Mouse (Mus musculus): Measurements from ENCODE around the gene Slc15a2.

Gene Slc15a2

DNA sequence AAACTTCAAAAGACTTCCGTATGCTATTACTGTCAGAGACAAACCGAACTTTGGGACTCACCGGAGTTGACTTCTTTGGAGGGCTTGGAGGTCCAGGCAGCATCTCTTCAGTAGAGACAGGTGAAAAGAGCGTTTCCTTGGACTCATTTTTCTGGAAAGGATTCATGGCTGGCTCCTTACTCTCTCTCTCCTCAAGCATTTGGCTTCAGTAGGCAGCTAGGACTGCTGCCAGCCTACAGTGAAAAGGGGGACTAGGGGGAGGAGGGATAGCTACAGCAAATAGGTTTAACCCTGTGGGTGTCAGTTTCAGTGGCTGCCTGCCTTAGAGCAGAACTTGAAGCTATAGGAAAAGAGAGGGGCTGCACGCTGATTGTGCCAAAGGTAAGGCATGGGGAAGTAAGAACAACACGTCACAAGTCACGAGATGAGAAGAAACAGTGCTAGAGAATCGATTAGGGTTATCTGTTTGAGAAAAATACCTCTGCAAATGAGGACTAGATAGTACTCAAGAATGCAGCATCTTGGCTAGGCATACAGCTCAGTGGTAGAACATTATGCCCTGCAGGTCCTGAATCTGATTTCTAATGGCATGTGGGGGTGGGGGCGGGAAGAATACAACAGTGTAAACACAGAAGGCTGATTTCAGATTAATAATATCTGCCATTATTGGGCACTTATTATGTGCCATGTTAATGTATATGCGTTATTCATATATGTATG, at the start of gene Slc15a2:
Slc15a2 (minus strand) TSS at position 369 of the 720 bp plus-strand sequence.
- no peak for DNase-seq

DNA sequence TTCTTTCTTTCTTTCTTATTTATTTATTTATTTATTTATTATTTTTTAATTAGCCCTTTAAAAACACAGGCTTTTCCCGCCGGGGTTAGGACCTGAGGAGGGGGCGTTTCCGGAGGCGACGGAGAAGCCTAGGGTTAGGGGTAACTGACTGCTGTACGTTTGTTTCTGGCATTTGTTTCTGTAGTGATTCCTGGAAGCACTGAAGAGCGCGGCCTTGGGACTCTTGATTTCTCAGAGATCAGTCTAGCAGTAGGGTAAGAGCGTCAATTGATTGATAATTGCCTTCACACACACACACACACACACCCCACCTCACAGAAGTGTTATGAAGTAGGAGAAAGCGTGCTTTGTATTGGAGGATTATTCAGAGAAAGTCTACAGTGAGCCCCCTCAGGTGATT, 44.1 kb upstream of the Slc15a2 start:
- DNase-seq = no peak

- DNase-seq = peak; percentile 91
Measured at GRCm38 (mm10) chr16:36828054-36828786, 43.5 kb upstream of the Slc15a2 start, which contains the start of gene Iqcb1. Iqcb1 (plus strand) TSS chr16:36828385.

DNA sequence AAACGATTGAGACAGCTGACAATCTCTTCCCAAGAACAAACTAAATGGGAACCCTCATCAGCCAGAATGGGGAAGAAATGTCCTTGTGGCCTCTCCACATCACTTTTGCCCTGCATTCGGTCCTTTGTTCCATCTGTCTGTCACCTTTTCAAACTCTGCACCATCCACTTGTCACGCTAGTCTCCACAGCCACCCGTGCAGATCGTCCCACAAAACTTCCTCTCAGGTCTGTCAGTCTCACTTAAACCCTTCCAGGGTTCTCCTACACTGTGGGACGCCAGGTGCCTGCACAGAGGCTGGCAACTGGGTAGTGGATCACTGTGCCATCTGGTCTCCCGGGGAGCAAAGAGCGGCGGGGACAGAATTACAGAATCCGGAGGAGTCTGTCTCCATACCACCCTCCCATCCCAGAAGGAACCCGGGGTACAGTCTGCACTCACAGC, 42.9 kb upstream of the Slc15a2 start:
- DNase-seq = no peak

- peak; percentile 66 for DNase-seq
Measured at GRCm38 (mm10) chr16:36821474-36821873, 36.7 kb upstream of the Slc15a2 start.

GRCm38 (mm10) chr16:36820747-36821146, 36.0 kb upstream of the Slc15a2 start:
- no peak for DNase-seq

DNA sequence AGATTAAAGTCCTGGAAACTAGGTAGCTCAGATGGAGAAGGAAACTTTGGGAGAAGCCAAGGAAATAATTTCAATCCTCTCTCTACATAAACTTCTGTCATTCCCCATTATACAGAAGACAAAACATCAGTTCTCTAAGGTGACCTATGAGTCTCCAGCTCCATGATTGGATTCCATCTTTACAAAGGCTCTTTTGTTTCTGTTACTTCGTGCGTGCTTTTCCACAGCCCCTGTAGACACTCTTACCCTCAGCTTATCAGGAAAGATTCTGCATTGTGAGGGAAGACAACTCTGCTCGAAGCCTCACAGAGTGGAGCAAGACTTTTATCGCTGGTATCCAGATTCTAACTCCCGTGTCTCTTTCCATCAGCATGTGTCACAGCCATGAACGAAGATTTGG, 35.3 kb upstream of the Slc15a2 start:
- DNase-seq = no peak

GRCm38 (mm10) chr16:36817321-36817926, 32.7 kb upstream of the Slc15a2 start:
- DNase-seq = peak; percentile 67

GRCm38 (mm10) chr16:36816916-36817315, 32.2 kb upstream of the Slc15a2 start:
- DNase-seq = no peak

DNA sequence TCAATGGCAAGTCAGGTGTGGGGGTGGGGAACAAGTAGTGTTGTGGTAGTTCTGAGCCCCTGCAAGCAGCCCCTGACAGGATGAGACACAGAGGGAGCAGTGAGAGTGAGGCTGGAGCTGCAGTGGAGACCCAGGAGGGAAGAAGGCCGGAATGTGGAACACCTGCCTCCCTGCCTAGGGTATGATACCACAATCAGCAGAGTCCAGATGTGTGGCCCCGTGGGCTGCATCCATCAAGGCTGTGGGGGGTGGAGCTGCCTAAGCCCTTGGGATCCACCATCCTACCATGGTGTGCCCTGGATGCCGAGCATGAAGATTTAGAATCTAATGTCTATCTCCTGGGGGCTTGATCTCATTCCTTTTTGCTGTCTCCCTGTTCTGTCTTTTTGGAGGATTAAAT, 28.9 kb upstream of the Slc15a2 start:
- DNase-seq = no peak

GRCm38 (mm10) chr16:36808616-36809015, 23.9 kb upstream of the Slc15a2 start:
- no peak for DNase-seq

GRCm38 (mm10) chr16:36802361-36802760, 17.6 kb upstream of the Slc15a2 start:
- peak; percentile 17 for DNase-seq

- DNase-seq = no peak
Measured at GRCm38 (mm10) chr16:36798334-36798733, 13.6 kb upstream of the Slc15a2 start.

- DNase-seq = no peak
Measured at GRCm38 (mm10) chr16:36794976-36795375, 10.2 kb upstream of the Slc15a2 start.

- DNase-seq = no peak
Measured at GRCm38 (mm10) chr16:36790166-36790565, 5.4 kb upstream of the Slc15a2 start.

DNA sequence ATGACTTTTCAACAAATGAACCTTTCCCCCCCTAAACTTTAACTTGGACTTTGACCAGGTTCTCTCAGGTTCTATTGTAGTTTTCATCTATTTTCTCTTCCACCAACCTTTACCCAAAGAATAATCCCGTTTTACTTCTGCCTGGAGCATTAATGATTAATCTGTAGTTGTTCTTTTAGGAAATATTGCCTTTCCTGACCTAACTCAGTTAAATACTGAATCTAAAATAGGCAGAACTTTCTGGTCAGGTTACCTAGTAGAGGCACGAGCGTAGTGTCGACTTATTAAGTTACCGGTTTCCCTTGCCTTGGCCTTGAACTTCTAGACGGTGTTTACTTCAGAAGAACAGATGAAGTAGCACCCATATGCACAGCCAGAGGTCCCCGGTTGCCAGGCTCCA, 1.7 kb upstream of the Slc15a2 start:
- no peak for DNase-seq

DNA sequence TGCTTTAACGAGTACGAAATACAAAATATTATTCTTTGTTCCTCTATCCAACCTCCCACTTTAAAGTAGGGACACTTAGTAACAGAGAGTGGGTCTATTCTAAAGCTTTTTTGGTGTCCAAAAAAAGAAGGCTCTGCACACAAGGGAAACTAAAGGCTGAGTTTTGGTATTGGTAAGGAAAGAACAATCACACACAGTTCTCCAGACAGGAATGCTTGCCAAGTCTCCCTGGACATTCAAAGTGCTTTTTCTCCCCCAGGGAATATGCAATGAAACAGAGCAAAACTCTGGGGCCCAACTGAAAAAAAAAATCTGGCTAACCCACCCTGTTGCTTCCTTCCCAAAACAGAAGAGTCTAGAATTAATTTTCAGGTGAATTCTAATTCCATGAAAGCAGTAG, 616 bp downstream of the Slc15a2 start:
- no peak for DNase-seq

DNA sequence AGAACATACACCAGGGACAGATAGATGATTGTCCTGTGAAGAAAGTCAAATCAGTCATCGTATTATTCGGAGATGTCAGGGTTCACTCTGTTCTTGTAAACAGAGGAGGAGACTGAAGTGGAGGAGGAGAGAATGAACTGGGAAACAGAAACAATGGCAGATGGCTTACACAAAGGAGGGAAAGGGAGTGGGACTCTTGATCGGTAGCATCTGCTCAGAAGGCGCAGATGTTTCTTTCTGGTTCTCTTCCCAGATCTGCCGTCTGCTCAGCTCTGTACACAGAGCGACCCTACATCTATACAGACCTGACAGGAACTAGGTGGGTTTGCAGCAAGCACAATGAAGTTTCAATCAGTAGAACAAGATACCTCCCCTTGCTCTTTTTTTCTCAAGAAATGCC, 9.1 kb downstream of the Slc15a2 start:
- DNase-seq = no peak

DNA sequence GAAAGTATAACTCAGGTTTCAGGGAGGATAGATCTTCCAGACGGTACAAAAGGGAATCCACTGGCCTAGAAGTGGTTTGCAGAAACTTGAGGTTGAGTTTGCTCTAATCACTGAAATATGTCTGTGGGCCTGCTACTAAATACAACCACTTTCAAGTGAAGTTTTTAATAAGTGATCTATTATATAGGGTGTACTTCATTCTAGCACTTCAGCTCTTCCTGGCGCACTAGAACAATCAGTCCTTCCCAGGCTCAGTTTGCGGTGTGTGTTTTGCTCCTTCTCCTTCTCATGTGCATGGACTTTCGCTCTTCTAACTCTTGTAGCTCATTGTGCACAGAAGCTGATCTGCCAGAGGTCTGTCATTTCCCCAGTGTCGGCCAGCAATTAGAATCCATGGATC, 11.8 kb downstream of the Slc15a2 start:
- DNase-seq = no peak

DNA sequence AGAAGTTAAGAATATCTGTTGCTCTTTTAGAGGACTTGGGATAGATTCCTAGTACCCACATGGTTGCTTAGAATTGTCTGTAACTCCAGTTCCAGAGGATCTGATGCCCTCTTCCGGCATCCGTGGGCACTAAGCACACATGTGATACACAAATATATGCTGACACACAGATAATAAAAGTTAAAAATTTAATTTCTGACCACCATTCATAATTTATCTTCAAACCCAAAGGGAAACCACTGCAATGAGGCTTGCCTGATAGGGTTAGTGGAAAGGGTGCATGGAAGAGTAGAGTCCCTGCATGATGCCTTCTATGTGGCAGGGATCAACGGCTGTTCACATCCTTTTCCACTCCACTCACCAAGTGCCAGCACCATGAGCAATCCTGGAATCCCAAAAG, 13.1 kb downstream of the Slc15a2 start:
- no peak for DNase-seq

- no peak for DNase-seq
Measured at GRCm38 (mm10) chr16:36771244-36771643, 13.5 kb downstream of the Slc15a2 start.

GRCm38 (mm10) chr16:36770830-36771229, 13.9 kb downstream of the Slc15a2 start:
- no peak for DNase-seq

DNA sequence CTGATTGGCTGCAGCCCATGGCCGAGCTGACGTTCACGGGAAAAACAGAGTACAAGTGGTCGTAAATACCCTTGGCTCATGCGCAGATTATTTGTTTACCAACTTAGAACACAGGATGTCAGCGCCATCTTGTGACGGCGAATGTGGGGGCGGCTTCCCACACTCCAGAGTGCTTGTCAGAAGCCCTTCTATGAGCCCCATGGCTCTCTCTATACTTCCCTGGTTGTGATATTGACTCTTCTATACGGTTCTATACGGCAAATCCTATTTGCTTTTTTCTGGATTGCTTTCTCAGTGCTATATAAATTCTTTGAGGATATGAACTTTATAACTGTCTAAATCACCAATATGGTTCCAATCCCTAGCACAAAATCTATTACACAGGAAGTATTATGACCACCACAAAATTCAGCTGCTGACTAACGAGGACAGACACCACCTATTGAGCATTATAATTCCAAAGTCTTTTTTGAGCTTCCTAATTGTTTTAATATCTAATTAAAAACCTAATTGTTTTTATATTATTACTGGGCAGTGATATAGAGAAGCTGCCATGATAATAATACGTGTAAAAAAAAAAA, 14.5 kb downstream of the Slc15a2 start:
- DNase-seq = peak; percentile 29

DNA sequence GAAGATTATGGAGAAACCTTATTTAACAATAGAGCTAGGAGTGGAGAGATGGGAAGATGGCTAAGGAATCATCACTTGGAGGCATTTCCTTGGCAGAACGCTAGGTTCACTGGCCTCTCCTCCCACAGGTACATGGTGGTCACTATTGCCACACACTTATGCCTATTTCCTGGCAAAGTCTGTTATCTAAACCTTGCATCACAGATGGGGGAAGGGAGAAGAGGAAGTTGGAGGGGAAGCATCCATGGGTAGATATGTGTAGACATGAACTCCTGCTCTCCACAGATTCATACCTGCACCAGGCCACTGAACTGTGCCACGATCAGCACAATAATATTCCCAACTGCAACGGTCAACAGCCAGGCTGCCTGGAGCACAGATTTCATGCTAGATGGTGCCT, 32.8 kb downstream of the Slc15a2 start:
- DNase-seq = no peak

Measured in thymus, postnatal 14 days (tissue).